Mouse (Mus musculus): ENCODE measurements around the gene Olfr63.
"Not testable (repeated sequence)": the region's sequence is repeated elsewhere in the genome, so short reads cannot be mapped to it uniquely, and the experiment has no call there.

GRCm38 (mm10) chr17:33289039-33289875, 24.8 kb downstream of the Olfr63 start, which contains the start of gene Zfp955b:
- not testable (repeated sequence) for TF ChIP-seq CTCF (IDR thresholded peaks at IDR 0.05; ENCODE audit: low read depth); EP300 (optimal IDR thresholded peaks at IDR 0.05)
